Mouse (Mus musculus) NIH3T3 (cell line): ENCODE measurements at regions not wholly inside any gene's neighbourhood (a gene's known extent, or its start where the extent isn't known, plus 50 kb on each side); places are given as distances from the start of the nearest gene placed in this dataset.

Source experiments
- DNase-seq: peaks from one replicate; pipeline ENCODE4 v3.0.0-alpha.2; 2012; ENCODE audit warnings: low read depth

GRCm38 (mm10) chr9:47276303-47277005, 253.5 kb upstream of the Cadm1 start:
- no peak for DNase-seq

DNA sequence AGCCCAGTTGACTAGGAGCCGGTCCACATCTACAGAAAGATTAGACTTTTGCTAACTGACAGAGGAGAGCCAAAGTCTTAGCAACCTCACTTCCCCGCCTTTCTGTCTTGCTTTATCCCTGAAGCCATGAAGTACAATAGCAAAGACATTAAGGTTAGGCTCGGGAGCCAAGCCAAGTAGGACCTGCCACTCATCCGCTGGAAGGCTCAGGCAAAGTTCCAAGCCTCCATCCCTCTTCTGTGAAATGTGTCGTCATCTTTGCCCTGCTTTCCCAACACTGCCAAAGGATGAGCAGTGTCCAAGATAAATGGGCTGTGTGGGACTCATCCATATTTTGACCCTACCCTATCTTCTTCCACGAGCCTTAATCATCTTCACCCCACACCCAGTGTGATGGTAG, 250.6 kb upstream of the Cadm1 start:
- no peak for DNase-seq

DNA sequence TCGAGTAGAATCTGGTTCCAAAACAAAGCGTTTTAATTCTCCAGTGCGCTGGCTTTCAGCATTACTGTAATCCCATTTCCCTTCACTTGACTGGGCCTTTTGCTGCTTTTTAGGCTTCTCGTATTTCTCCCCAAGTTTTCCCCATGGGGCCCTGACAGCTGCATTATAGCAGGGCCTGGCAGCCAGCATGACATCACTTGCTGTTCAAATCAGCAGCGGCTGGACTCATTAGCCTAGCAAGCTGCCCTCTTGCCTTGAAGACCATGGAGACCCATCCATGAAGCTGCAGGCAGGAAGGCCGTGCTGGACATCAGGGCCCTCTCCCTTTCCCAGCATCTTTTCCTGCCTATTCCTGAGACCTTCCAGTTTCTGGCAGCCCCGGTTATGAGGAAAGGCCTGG, 249.8 kb upstream of the Cadm1 start:
- DNase-seq: no peak

DNA sequence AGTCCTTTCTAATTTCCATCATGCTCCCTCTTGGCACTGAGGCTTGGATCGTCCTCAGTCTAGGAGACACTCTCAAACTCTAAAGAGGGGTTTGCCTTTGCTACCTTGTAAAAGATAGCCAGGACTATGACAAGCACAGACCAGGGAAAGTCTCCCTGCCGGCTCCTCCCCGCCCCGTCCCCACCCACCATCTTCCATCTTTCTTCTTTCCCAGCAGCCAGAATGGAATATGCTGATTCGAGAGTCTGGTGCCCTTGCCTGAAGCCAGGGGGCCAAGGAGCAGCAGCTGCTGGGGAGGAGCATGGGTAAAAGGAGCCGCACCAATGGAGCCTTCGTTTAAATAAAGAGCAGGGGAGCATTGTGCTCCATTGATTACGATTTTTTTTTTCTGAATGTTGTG, 249.4 kb upstream of the Cadm1 start:
- no peak for DNase-seq

GRCm38 (mm10) chr9:47283746-47284455, 246.1 kb upstream of the Cadm1 start:
- peak; percentile 3 for DNase-seq

DNA sequence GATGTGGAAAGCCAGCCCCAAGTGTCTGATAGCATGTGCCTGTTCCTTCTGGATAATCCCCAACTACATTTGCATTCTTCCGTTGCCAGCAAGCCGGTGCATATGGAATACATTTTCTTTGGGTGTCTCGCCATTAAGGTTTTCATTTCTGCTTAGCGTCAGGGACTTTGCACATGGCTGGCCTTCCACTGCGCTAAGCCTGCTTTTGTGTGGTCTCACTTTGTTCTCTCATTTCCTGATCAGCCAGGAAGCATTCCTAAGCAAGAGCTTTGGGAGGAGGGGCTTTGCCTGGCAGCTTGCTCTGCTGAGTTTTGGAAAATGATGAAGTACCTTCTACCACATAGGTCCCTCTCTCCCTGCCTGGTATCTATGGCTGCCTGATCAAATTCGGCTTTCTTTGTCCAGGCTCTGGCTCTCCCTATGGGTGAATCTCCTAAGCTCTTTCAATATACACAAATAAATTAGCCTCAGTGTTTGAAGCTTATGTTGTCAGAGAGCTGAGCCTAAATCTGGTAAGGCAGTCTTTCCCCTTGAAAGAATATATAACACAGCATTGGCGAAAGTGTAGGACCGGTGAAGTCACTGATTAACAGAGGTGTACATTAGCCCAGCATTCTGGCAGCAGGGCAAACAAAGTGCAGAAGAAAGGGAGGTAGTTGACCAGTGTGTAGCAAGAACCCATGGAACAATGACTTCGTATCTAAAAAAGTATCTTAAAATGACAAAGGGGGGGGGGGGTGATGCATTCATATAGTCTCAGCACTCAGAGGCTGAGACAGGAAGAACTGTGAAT, 242.8 kb upstream of the Cadm1 start:
- no peak for DNase-seq

GRCm38 (mm10) chr9:47288587-47289199, 241.3 kb upstream of the Cadm1 start:
- no peak for DNase-seq

DNA sequence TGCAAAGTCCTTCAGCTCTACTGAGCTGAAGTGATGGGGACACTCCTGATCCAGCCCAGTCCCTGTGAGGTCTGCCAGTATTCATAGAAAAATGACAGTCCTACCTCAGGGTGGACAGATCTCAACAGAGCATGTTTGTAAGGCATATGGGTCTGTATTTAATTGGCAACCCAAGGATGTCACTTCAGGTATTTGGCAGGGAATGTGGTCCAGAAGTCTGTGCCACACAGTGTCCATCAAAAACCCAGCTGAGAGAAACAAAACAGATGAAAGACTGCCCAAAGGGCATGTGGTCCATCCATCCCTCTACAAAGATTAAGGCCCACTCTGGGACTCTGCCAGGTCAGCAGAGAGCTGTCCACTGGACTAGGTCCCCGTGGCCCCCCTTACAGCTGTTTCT, 229.3 kb upstream of the Cadm1 start:
- no peak for DNase-seq

GRCm38 (mm10) chr9:47307125-47307751, 222.7 kb upstream of the Cadm1 start:
- no peak for DNase-seq

DNA sequence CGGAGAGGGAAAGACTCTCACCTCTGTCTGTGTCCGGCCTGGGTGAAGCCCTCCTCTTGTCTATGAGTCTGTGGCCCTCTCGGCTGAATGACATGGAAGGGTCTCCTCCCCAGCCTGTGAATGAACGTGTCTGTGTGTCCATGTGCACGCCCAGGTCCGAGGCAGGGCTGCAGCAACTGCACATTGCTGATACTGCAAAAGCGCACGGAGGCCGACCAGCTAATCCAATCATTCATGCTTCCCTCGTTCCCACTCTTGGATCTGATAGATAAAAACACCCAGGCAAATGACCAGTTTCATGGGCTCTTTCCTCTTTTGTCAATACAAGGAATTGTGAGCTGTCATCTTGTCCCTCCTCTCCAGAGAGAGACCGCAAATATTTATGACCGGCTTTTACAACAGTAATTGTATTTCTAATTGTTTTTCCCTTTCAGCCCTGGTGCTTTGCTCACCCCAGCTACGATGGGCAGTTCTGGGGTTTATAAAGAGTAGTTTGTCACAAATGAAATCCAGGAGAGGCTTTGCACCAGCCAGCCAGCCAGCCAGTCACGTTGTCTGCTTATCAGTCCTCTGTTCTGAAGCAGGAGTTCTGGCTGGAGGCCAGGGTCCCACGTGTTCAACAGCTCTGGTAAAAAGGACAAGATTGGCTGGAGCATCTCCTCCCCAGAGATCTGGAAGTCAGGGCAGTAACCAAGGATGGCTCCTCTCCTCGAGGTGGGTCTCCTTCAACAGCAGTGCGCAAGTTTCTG, 222.0 kb upstream of the Cadm1 start:
- no peak for DNase-seq

DNA sequence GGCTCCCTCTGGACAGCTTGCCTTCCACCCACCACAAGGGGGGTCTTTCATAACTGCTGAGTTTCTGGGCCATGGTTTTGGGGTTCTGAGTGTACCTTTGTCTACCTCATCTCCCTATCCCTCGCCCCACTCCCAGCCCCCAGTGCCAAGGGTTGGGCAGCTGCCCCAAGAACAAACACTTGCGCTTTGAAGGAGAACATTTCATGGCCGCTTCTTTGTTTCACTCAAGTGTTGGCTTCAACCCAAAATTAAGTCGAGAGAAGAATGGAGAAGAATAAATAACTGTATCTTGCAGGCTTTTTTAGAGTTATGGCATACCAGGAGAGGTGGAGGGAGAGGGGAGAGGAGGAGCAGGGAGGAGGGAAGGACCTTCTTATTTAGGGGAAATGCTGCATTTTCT, 216.5 kb upstream of the Cadm1 start:
- no peak for DNase-seq

- no peak for DNase-seq
These were observed 215.7 kb upstream of the Cadm1 start for GRCm38 (mm10) chr9:47314236-47314635.

DNA sequence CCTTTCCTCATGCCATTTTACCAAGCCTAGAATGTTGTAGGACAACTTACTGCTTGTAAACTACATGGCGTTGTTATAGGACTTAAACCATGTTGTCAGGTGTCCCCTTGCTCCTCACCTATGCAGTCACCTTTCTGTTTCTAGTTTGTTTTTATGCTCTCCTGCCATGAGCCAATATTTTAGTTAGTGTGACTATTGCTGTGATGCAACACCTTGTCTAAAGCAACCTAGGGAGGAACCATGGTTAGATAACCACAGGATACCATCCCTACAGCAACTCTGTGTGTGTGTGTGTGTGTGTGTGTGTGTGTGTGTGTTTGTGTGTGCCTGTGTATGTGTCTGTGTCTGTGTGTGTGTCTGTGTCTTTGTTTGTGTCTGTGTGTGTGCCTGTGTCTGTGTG, 209.6 kb upstream of the Cadm1 start:
- no peak for DNase-seq

DNA sequence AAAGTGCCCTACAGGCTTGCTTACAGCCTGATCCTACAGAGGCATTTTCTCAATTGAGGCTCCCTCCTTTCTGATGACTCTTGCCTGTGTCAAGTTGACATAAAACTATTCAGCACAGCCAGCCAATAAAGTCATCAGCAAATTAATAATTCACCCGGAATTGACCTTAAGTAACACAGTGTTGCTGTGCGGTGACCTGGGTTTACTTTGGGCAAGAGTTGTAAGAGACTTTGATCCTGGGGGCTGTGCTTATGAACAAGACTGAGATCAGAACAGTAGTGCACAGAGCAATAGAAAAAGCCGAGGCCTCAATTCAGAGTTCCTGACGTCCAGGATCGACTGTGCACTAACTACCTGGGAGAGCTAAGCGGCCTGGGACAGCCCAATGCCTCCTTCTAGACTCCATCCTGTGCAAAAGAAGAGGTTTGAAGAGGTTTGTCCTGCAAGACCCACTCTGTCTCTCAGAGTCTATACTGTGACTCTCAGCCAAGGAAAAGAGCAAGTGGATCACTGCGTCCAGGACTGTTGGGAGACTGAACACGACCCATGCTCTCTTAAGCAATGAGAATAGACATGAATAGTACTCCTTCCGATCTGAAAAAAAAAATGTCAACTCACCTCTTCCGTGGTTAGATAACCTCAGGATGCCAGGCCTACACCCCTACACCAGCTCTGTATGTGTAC, 208.7 kb upstream of the Cadm1 start:
- no peak for DNase-seq

DNA sequence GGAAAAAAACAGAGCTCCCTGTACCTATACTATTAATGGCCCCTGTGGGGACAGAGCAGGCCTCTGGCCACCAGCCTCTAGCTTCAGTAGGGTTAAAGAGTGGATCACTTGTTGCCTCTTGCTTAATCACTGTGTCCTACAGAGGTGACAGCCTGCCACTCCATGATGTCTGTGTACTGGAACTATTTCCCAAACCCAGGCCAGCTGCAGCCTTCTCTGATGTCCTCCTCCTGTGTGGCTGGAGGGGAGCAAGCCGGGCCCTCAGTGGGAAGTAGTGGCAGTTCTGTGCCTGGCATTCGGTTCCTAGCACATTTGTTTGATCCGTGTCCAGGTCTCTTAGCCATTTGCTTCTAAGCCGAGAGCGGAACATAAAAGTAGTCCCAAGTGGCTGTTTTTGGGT, 207.7 kb upstream of the Cadm1 start:
- DNase-seq: no peak

DNA sequence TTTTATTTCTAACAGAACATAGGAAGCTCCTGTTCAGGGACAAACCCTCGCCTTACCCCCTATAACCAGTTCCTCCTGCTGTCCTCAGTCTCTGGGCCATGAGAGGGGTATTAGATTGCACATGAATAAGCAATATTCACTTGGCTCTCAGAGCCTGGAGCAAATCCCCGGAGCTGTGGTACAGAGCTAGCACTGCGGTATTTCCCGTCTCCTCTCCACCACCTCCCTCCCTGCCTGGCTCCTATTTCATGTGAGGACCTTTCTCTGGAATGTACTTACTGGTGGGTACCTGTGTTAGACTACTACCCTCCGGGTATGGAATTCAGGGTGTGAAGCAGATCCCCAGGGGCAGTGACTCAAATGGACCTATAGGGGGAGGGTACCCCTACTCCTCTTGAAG, 206.9 kb upstream of the Cadm1 start:
- DNase-seq: no peak

GRCm38 (mm10) chr9:47327575-47327974, 202.4 kb upstream of the Cadm1 start:
- no peak for DNase-seq

DNA sequence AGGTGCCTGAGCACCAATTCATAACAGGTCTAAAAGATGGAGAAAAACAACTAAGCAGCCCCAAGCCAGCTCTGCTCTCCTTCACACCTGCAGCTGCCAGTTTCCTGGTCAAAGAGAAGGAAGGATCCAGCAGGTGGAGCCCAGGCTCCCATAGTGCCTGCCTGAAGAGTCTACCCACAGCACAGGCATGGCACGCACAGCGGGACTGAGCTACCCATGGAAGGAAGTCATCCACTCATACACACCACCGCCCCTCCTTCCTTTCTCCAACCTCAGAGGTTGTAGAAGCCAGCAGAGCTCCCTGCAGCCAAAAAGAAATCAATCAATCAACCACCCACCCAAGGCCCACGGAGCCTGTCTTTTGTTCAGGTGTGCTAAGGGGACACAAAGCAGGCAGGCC, 197.0 kb upstream of the Cadm1 start:
- no peak for DNase-seq

DNA sequence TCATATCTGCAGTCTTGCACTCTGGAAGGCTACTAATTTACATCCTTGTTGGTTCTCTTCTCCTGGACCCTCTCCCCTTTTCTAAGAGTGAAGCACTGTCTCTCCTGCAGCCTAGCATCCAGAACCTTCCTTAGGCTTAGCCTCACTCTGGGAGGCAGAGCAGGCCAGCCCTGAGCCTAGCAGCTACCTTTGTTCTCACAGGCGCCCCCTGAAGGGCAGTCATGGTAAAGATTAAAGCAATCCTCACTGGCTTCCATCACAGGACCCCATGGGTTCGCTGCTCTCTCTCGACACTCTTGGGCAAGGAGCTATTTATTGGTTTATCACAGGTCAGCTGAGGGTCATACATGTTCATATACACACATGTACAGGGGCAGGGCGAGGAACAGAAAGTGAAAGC, 191.8 kb upstream of the Cadm1 start:
- DNase-seq: peak; percentile 2

GRCm38 (mm10) chr9:47346527-47347111, 183.4 kb upstream of the Cadm1 start:
- DNase-seq: no peak
